Mouse (Mus musculus): ENCODE measurements around the gene Glyat.
"Not testable (repeated sequence)": the region's sequence is repeated elsewhere in the genome, so short reads cannot be mapped to it uniquely, and the experiment has no call there.

Glyat gene

DNA sequence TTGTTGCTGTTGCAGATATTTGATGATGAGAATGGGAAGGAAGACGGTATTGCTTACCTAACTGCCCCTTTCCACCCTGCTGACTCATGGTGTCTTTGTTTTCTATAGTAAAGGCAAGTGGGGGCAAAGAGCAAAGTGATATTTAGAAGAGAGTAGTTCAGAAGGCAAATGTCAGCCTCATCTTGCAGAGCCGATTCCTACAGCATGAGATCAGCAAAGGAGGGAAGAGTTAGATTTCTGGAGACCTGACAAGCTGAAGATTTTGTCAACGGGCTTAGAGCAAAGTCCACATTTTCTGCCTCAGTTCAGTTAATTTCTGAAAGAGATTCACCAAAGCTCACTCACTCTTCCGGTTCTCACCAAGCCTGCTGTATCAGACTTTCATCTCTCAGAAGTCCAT, at the start of gene Glyat:
Gene Glyat, plus strand, starts transcription at position 133 of the 400 bp plus-strand sequence.
- no peak for DNase-seq (ENCODE audit: low spot score in 2 of 2)

DNA sequence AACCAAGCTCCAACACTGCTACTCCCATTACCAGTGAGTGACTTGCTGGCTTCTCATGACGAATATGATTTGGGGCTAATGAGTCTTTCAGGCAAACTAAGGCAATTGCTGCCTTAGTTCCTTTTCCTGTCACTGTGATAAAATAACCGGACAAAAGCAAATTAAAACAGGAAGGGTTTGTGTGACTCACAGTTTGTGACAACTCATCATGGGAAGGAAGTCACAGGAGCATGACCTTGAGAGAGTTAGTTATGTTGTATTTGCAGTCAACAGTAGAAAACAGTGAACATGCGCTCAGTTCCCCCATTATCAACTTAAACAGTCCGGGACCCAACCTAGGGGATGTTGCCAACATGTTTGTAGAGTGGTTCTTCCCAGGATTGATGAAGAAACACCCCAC, 47.8 kb upstream of the Glyat start:
- no peak for DNase-seq (ENCODE audit: low spot score in 2 of 2)

DNA sequence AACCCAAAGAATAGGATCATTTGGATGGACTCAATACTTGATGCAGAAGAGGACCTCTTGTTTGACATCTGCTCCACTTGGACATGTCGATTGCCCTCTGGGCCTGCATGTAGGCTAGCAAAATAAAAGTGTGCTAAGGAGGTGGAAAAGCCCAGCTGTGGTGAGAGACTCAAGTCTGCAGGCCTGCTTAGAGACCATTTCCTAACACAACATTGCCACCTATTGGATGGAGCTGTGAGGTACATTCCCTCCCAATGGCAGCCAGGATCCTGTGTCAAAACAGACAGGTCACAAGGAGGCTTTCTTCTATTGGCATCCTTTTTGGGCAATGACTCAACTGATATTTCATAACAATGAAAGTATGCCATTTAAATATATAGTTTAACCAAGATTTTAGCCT, 41.2 kb upstream of the Glyat start:
- peak; percentile 37 to 65 for DNase-seq (ENCODE audit: low spot score in 2 of 2)

- DNase-seq (ENCODE audit: low spot score in 2 of 2): no peak
Measured at GRCm38 (mm10) chr19:12595135-12595529, 38.0 kb upstream of the Glyat start.

DNA sequence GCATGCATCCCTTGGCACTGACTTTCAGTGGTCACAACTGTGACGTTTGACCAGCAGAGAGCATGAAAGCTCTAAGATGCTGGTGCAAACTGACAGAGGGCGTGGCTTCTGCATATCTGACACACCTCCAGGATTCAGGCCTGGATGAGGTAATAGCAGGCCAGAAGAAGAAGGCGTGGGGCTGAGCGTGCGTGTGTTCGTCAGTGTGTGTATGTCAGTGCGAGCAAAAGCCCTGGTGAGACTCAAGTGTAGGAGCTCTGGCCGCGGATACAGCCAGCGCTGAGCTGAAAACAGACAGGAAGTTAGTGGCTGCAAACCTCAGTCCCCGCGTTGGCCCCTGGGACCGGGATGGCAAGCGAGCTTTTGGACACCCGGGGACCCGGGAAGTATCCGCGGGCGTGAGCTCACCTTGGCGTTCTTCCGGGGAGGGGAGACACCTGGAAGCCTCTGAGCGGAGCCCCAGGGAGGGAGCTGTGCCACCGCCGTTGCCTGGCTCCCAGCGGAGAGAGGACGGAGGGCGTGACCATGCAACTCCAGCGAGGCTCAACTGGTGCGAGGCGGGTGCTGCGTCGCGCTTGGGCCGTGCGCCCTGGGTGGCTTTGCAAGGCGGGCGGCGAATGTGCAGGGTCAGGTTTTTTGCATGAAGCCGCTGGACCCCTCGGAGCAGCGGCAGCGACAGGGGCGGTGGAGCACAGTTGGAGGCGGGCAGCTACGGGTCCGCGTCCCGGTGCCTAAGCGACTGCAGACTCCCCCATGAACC, 37.4 kb upstream of the Glyat start:
- DNase-seq (ENCODE audit: low spot score in 2 of 2): peak; percentile 18 to 52

DNA sequence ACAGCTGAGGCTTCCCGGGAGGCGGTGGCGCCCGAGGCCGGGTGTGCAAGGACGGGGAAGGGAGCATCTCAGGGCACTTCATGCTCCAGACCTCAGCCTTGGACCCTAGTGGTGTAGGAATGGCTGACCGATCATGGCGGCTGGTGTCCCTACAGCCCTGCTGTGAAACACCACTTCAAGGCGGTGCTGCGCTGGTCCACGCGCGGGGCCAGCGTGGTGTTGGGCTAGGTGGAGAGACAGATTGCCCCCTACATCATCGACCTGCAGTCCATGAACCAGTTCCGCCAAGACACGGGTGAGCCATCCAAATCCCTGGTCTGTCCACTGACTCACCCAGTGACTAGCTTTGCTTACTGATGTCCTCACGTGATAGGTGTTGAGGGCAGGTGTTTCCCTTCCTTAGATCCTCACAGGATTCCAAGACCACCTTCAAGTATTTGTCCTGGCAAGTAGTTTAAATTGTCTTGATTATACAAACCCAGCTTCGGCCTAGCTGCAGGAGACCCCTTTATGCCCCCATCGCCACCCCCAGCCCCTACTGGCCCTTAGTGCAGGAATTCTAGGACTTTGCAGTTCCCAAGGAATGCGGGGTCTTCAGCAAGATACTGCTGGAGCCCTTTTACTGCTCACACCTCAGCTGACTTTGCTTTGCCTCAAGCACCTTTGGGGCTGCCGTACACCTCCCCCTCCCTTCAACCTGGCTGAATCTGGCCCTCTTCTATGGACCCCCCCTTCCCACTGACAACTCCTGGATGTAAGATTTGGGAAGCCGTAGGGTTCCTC, 36.6 kb upstream of the Glyat start:
- peak; percentile 9 to 22 for DNase-seq (ENCODE audit: low spot score in 2 of 2)

DNA sequence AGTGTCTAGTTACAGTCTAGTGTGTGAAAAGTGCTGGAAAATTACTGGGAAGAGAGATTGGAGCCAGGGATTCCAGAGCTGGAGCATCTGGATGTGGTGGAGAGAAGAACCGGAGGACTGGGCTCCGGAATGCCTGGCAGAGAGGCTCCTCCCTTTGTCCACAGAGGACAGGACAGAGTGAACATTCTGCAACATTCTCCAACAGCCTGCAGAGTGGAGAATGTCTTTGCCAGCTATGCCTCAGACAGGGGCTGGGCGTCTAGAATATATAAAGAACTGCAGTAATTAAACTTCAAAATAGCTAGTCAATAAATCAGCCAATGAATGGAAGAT, 36.1 kb upstream of the Glyat start:
- DNase-seq (ENCODE audit: low spot score in 2 of 2): no peak

DNA sequence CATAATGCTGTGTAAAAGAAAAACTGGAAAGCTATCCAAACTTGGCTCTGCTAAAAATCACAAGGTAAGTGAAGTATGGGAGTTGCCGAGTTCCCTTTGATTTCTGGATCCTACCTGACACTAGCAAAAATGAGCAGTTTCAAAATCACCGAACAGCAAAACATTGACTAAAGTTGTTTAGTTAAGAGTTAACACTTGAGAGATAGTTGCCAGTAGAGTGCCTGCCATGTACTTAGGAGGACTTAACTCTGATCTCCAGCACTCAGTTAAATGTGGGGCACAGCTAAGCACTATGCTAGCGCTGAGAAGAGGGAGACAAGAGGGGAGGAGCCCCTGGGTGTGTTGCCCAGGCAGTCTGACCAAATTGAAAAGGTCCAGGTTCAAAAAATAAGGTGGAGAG, 34.4 kb upstream of the Glyat start:
- no peak for DNase-seq (ENCODE audit: low spot score in 2 of 2)

DNA sequence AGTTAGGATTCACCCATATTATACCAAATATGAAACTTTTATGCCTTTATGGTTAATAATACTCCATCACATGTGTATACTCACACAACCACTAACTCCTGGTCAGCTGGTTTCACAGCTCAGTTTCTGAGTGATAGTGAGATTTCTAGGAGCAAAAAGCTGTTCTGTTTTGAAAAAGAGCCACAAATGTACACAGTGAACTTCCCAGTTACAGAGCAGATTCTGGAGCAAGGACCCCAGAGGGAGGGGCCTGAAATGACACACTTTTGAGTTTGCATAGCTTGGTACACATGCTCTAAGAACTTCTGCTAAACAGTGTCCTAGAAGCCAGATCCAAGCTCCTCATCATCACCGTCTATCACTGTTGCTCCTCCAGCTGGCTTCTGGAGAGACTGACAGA, 33.4 kb upstream of the Glyat start, which contains the start of gene Gm4952:
Gene Gm4952, plus strand, starts transcription at position 301 of the 400 bp plus-strand sequence.
- DNase-seq (ENCODE audit: low spot score in 2 of 2): no peak

GRCm38 (mm10) chr19:12600684-12601480, 32.2 kb upstream of the Glyat start:
- no peak for DNase-seq (ENCODE audit: low spot score in 2 of 2)

GRCm38 (mm10) chr19:12608336-12608735, 24.8 kb upstream of the Glyat start:
- DNase-seq (ENCODE audit: low spot score in 2 of 2): no peak

DNA sequence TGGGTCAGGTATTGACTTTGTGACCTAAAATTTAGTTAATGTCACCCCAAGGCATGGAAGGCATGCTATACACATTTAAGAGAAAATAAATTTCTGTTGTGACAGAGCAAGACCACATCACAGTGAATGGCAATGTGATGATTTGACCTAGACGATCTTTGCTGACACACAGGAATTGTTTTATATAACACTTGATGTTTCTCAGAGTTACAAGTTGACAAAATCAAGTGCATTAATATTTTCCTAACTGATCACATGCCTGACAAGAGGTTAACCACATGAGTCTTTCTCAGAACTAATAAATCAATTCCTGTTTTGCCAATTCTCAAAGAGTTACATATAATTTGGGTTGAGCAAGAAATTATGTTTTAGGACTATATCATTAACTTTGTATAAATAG, 19.5 kb upstream of the Glyat start:
- DNase-seq (ENCODE audit: low spot score in 2 of 2): no peak

DNA sequence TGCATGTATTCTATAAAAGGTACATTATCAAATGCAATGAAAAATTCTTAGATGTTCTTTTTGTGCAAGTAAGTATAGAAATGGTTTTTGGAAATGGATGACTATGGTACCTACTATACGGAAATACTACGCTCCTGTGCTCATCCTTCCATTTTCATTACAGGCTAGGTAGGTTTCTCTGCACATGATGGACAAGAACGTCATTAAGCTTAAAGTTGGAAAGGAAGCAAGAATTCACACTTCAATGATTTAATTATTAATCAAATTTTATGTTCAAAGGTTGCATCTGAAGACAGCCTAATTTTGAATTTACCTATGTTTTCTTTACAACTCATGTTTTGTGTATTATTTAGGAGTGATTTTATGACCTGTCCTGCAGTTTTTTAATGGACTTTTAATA, 1.2 kb downstream of the Glyat start:
- DNase-seq (ENCODE audit: low spot score in 2 of 2): no peak

GRCm38 (mm10) chr19:12634963-12635362, 1.9 kb downstream of the Glyat start:
- no peak for DNase-seq (ENCODE audit: low spot score in 2 of 2)

DNA sequence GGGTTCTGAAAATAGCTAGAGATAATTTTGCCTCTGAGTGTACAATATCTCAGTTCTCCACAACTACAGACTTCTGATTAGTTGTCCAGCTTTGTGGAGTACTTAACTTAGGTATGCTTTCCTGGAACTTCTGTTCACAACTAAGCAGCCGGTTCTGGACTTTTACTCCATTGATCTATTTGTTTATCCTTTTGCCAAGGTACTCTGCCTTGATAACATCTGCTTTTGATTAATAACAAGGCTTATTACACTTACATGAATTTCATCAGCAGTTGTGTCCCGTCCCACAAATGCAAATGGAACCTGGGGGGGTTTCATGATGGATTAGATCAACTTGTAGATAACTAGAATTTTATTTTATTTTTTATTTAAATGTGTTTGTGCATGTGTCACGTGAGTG, 3.8 kb downstream of the Glyat start:
- DNase-seq (ENCODE audit: low spot score in 2 of 2): no peak

GRCm38 (mm10) chr19:12638049-12638448, 4.9 kb downstream of the Glyat start:
- no peak for DNase-seq (ENCODE audit: low spot score in 2 of 2)

- DNase-seq (ENCODE audit: low spot score in 2 of 2): no peak
Measured at GRCm38 (mm10) chr19:12649511-12649910, 16.4 kb downstream of the Glyat start.

- no peak for DNase-seq (ENCODE audit: low spot score in 2 of 2)
Measured at GRCm38 (mm10) chr19:12666156-12666555, 33.0 kb downstream of the Glyat start.

DNA sequence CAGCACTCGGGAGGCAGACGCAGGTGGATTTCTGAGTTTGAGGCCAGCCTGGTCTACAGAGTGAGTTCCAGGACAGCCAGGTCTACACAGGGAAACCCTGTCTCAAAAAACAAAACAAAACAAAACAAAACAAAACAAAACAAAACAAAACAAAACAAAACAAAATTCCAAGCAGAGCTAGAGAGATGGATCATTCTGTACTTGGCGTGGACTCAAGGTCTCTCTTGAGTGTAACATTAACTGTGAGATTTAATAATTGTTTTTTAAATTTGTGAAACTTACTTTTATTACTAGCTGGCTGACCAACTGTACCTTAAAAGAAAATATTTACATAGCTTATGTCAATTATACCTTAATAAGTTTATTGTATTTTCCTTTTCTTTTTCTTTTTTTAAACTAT, 35.5 kb downstream of the Glyat start:
- DNase-seq (ENCODE audit: low spot score in 2 of 2): not testable (repeated sequence)

GRCm38 (mm10) chr19:12670139-12670538, 37.0 kb downstream of the Glyat start, which contains the start of gene Olfr1442:
TSS of gene Olfr1442 (plus strand) at chr19:12670439.
- no peak for DNase-seq (ENCODE audit: low spot score in 2 of 2)

DNA sequence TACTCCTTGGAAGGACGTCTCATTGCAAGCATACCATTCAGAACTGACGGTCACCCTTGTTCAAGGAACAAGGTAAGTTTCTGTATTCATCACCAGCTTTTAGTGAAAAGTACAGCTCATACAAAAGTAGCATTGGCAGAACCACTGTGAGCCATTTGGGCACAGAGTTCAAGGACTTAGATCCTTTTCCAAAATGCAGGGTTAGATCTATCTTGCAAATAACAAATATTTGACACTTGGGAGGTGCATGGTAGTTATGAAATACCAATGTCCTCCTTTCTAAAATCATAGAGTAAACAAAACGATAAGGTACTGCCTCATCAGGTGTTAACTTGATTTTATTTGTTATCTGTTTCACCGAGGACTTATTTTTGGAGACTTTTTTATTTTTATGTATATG, 37.9 kb downstream of the Glyat start:
- no peak for DNase-seq (ENCODE audit: low spot score in 2 of 2)

- no peak for DNase-seq (ENCODE audit: low spot score in 2 of 2)
Measured at GRCm38 (mm10) chr19:12677812-12678211, 44.7 kb downstream of the Glyat start, which contains the start of gene Olfr1443. TSS of gene Olfr1443 (plus strand) at chr19:12678112.

Measured in spleen, postnatal 10 days (tissue).